Mouse (Mus musculus) heart, postnatal 4 days (tissue): ENCODE measurements around the gene Pitpnc1. TPM values are rescaled to one million over a fixed set of nuclear protein-coding genes. Genes with fewer than 3 reads are reported as not detected.

Experiments used
- DNase-seq: peaks from one replicate; pipeline ENCODE4 v3.0.0; 2021
- total RNA-seq, 2 experiments: library from RNA; stranded (reverse); gene quantifications; 2 replicates each; pipeline ENCODE4 v1.2.3; 2021

Gene Pitpnc1
- total RNA-seq, 2 experiments from 2014 or later = 68.1 to 75.2 TPM

DNA sequence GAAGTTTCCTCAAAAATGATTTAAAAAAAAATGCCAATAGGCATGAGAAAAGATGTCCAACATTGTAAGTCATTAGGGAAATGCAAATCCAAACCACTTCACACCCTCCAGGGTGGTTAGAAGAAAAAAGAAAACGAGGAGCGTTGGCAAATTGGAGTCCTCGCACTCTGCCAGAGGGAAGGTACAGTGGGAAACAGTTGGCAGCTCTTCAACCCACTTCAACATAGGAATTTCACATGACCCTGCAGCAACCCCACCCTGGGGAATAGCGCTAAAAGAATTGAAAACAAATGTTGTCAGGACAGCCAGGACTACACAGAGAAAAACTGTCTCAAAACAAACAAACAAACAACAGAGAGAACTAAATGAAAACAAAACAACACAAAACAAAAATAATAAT, 32.8 kb downstream of the Pitpnc1 start:
- peak; percentile 55 for DNase-seq

DNA sequence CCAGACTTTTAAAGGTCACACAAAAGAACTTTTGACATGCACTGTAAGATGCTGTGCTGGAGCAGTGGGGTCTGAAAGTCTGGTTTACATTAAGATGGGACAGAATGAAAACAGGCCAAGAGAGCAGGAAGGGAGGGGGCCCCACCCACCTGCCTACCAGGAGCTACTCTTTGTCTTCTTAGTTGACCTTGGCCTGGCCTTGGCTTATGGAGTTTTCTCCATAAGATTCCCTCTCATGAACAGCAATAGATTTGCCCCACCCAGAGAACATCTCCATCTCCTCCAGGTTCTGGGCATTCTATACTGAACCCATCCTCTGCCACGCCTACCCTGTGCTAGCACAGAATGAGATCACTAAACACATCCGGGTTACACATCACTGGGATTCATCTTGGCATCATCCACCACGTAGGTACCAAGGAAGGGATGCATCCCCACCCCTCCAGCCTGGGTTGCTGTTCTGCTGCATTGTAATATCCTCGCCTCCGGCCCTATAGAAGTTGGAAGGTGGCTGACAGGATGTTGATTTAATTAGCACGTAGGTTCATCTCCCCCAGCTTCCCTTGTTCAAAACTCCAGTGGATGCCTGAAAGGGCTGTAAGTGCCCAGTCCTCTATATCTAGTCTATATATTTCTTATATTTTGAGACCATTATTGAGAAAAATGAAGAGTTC, 34.6 kb downstream of the Pitpnc1 start:
- no peak for DNase-seq

DNA sequence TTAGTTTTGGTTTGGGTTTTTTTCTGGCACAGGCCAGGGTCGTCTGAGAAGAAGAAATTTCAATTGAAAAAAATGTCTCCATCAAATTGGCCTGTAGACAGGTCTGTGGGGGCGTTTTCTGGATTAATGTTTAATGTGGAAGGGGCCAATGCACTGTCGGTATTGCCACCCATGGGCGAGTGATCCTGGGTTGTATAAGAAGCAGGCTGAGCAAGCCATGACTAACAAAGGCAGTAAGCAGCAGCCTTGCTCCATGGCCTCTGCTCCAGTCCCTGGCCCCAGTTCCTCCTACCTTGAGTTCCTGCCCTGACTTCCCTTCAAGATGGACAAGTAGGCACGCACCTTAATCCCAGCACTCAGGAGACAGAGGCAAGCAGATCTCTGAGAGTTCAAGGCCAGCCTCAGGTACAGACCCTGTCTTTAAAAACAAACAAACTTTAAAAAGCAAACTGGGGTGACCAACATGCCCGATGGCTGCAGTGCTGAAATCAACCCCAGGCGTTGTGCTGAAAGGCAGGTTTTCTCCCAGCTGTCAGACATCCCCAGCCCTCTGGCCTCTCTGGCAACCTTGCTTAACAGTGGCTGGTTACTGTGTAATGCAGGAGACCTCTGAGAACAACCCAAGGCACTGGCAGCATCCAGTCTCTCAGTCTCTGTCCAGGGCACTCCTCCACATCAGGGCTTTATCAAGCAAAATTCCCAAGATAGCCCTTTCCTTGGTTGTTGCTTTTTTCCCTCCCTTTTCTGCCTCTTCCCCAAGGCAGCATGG, 39.1 kb downstream of the Pitpnc1 start:
- DNase-seq = no peak

DNA sequence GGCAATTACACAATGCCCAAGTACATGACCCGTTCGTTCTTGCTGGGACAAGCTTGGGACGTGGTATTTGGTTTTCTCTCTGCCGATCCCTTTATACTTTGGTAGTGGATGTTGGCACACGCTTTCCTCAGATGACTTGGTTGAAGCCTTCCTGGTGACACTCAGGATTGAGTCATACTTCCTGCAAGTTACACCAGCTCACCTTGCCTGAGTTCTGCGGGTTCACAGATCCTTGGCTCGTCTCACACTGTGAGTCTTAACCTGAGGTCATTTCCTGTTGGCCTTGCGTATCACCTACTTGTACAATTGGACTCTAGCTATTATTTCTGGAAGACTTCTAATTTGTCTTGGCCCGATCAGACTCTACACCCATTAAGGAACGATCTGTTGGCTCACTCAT, 42.5 kb downstream of the Pitpnc1 start:
- no peak for DNase-seq

DNA sequence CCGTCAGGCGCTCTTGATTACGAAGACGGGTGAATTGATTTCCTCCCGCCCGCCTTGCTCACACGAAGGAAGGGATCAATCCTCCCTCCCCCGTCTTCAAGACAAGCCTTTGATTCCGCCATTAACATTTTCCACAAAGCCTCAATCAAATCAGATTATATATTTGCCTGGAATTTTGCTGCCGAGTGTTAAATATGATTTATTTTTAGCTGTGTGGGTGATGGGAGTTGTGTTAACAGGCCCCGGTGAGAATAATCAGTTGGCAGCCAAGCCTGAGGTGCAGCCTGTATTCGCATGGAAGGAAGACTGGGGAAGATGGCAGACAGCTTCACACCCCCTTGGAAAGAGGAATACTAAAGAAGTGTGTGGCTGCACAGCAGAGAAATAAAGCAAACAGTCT, 46.3 kb downstream of the Pitpnc1 start:
- DNase-seq = no peak

DNA sequence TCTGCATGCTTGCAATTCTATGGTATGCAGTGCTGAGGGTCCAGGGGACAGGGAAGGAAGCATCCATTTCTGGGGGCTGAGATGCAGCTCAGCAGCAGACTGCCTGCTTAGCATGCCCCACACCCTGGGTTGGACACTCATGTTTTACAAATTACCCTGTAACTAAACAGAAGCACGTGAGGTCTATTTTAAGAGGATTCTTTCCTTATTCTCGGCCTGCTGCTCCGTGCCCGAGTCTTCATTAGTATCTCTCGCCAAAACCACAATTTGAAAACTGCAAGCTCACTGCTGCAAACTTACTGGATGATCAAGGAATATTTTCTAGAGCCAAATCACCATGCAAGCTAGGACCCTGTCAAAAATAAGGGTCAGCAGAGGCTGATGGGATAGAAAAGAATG, 48.1 kb downstream of the Pitpnc1 start:
- DNase-seq = no peak

DNA sequence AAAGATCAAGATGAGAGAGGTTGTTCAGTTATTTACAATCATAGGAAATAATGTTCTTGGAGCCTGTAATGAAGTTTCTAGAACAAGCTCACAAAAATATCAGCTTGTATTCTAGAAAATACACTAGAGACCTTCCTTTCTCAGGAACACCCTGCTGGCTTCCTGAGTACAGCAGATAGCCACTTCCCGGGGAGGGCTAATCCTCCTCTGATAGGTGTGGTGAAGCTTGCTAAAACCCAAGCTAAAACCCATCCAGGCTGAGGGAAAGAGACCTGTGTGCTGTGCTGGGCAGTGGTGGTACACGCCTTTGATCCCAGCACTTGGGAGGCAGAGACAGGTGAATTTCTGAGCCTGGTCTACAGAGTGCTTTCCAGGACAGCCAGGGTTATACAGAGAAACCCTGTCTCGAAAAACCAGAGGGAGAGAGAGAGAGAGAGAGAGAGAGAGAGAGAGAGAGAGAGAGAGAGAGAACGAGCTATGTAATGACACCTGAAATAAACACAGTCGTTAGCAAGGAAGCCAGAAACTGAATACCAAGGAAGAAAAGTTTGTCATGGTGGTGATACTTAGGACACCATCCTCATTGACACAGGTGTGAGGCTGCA, 48.6 kb downstream of the Pitpnc1 start:
- no peak for DNase-seq

DNA sequence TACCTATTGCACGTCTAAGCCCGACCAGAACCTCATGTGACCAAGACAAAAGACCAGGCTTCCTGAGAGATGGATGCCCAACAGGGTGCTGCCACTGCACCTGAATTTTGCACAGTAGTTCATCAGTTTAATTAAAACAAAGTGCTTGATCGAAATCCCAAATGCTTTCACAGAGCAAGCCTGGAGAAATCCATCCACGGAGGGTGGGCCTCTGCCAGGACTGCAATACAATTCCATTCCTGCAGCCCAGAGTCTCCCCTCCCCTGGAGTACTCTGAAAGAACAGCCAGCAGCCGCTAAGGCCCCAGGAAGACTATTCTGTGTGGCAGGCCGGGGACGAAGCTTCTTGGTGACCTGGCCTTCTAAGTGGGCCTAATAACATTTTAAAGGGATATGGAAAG, 50.6 kb downstream of the Pitpnc1 start:
- DNase-seq = no peak

DNA sequence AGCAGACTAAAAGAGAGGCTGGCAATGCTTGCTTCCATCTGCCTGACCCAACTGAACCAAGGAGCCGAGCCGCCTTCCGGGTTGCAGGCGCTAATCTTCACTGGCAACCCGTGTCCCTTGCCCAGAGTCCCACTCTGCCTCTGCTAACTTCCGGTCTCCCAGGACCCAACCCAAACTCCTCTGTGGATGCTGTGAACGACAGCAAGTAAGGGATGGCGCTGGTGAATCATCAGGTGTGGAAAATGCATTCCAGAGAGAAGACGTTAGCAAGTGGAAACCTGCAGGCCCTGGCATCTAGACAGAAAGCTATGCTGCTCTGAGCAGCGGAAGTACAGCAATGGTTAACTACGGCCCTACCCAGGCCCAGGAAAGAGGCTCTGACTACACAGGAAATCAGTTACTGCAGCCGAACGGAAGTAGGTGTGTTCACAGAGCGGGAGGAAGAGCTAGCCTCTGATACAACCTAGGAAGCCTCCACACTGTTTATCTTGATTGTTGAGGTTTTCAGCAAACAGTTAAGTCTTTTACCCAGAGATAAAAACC, 53.4 kb downstream of the Pitpnc1 start:
- DNase-seq = peak; percentile 32

DNA sequence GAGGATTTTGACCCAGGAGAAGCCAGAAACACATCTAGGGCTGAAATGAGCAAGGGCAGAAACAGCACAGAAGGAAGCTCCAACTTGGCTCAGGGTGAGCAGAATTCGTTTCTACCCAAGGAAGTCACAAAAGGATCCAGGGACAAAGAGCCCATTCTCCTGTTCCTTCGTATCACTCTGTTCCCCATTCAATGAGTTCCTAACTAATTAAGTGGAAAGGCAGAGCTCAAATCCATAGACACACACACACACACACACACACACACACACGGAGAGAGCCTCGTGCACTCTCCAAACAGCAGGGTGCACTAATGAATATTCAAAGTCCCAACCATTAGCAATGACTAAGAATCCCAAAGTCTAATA, 54.0 kb downstream of the Pitpnc1 start:
- DNase-seq = no peak

DNA sequence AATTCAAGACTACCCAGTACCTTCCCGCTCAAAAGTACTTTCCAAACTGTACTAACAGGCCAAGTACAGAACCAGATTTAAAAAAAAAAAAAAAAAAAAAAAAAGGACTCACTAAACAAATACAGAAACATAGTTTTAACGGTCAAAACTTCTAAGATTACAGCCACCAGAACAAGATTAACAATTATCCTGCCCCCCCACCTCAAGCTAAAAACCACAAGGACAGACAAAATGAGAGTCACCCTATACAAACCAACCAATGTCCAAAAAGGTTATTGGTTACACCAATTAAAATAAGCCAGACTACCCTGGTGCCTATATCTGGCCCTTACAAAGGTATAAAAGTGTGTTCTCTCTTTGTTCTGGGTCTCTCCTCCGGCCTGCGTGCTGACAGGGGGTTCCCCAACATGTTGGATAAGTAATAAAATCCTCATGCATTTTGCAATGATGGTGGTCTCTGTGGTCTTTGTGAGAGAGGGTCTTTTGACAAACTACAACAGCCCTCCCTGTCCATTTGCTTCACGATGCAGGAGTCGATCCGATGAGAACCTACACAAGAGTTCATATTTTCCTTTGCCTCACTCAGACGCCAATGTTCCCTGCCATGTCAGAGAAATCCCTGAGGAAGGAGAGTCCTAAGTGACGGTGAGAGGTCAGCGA, 54.5 kb downstream of the Pitpnc1 start:
- DNase-seq = no peak

DNA sequence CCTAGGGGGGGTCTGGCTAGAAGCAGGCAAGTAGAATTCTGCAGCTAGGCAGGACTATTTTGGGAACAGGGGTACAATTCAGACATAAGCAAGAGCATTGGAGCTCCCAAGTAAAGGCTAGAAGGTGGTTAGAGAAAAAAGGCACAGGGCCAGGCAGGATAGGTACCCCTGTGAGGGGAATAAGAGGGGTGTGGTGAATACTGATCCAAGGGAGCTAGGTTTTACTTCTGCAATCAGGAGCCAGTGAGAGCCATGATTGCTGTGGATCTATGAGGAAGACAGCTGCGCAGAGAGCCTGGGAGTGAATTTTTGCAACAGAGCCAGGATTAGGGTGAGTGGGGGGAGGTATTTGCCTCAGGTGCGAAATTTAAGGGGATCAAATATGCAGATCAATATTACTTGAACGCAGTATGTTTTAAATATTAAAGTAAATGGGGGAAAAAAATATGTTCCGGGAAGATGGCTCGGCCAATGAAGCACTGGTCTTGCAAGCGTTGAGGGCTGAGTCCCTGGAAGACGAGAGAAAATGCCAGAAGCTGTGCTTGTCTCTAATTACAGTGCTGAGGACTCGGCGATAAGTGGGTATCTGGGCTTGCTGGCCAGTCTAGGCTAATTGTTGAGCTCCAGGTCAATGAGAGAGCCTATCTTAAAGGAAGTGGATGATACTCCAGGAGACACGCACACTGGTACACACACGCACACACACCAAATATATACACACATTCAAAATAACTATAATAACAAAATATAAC, 55.3 kb downstream of the Pitpnc1 start:
- DNase-seq = no peak

DNA sequence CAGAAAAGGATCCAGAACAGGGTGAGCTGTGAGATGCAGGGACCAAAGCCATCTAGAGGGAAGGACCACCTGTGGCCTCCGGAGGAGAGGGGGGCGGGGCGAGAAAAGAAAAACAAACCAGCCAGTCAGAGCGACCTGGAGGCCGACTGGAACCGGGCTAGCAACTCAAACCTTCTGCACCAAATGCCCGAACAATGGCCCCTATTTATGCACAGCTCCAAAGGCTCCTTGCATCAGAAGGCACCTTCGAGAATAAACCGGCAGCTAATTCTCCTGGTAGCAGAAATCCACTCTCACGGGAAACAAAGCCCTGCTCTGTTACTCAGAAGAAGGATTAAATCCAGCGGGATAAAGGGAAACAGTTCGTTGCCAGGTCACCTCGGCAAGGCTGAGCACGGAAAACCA, 57.2 kb downstream of the Pitpnc1 start:
- DNase-seq = peak; percentile 24

DNA sequence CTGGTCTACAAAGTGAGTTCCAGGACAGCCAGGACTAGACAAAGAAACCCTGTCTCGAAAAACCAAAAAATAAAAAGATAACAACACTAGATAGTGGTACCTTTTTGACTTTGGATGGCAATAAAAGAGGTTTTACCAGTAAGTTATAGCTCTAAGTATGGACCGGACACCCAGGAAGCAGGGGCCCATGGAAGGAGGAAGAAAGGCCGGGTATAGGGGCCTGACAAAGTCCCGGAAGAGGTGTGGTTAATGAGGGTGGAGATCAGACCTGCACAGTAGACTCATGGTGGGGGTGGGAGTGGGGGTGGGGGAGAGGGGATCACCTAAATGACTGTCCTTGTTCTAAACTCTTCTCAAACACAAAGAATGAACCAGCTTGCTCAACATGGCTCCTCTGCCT, 58.4 kb downstream of the Pitpnc1 start:
- no peak for DNase-seq

DNA sequence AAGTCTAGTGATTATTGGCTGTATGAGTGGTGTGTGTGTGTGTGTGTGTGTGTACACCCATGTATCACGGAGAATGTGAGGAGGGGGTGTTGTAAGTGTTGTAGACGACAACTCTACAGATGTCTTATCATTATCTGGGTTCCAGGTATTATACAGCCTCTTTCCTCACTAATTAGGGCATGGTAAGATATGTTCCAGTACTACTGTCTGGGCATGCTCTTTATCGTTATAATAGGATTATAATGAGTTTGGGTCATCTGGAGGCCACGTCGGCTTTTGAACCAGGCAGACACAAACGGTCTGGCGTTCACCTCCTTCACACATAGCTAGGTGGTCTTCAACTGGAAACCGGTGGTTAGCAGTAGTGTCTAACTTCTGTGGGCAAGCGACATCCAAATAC, 58.9 kb downstream of the Pitpnc1 start:
- DNase-seq = no peak

DNA sequence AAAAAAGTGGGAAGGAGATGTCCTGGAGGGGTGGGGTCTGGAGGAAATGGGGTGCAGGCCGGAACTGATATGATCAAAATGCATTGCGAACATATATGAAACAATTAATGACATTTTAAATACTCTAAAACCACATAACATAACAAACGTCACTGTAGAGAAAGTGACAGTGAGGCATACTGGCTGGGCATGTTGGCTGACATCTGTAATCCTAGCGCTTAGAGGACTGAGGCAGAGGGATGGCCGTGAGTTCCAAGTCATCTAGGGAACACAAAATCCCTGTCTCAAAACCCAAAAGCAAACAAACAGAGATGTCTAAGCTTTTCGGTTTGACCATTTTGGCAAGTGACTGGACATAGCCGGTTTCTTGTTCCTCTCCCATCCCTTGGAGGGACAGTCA, 59.7 kb downstream of the Pitpnc1 start:
- no peak for DNase-seq

DNA sequence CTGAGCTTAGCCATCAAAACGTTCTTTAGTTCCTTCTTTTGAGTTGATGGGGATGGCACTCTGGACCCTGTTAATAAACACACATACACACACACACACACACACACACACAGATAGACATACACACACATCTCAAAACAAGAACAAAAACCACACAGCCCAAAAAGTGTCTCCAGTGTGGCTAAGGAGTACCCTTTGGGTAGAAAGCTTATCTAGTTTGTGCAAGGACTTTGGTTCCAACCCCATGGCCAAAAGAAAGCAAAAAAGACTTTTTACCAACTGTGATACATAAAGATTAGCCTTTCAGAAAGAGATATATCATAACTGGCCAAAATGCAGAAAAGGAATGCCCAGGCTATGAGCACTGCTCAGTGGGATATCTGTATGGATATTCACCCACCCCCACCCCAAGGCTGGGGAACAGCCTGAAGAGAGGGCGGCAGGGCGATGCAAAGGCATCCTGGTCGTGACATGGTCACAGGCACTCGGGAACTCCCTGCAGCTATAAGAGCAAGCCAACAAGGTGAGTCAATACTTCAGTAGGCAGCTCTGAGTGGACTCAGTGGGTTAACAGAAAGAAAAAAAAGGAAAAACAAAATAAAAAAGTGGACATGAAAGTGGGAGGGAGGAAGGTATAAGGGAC, 60.3 kb downstream of the Pitpnc1 start:
- DNase-seq = no peak

DNA sequence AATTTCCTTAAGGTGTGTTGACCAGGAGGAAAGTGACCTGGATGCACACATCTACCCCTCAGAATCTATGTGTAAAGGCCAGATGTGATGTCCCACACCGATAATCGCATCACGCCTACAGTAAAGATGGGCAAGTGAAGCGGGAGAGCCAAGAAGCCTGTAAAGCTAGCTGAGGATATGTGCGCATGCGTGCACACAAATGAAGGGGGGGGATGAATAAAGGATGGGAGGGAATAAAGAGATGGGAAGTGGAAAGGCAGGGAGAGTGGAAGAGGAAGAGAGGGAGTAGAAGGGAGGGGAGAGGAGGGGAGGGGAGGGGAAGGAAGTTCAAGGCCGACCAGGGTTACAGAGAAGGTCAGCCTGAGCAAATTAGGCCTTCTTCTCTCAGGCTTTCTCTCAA, 61.6 kb downstream of the Pitpnc1 start:
- DNase-seq = no peak

DNA sequence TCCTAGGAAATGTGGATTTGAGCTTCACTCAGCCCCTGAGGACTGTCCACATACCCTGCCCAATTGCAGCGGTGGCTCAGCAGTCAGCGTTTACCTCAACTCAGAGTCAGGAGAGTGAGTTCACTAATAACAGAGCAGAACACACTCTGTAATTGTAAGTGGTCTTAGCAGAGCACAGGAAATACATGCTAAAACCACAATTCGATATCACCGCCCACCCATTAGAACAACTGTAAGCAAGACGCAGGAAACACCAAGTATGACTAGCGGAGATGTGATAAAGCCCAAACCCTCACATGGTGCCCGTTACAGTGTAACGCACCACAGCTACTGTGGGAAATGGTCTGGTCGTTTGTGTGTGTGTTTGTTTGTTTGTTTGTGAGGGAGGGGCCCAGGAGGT, 62.8 kb downstream of the Pitpnc1 start:
- DNase-seq = no peak

DNA sequence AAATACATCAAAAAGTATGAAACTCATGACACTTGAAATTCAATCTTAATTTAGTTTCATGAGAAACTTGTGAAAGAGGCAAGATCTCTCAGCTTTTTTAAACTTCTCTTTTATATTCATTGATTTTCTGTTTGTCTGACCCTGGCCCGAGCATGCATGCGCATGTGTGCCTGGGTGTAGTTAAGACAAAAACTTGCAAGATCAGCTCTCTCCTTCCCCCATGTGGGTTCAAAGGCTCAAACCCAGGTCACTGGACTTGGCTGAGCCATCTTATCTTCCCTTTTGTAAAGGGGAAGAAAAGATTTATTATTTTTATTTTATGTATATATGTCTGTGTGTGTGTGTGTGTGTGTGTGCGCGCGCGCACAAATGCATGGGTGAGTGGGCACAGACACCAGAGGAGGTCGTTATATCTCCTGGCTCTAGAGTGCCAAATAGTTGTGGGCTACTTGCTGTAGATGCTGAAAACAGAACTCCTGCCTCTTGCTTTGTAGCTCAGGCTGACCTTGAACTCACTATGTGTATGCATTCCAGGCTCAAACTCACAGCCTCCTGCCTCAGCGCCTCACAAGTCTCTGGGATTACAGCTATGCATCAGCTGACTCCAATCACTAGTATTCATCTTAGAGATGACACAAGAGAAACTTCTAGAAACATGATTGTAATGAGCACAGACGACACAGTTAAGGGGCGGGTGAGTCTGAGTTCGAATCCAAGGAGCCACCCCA, 64.7 kb downstream of the Pitpnc1 start:
- DNase-seq = no peak

DNA sequence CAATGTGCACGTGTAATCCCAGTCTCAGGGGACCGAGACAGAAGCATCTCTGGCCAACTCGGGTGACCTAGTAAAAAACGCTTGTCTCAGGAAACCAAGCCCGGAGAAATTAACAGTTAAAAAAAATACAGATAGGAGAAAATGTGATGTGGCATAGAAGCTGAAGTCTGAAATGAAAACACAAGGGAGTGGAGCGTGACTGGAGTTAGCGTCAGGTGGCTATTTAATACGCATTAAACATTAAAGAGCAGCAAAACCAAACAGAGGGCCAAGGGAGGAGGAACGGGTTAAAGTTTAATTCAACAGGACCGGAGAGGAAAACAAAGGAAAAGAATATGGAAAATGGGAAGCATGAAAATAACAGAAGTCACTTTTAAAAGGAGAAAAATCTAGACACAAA, 67.2 kb downstream of the Pitpnc1 start:
- no peak for DNase-seq
